Mouse (Mus musculus) forebrain, embryonic 14.5 days (tissue): ENCODE results near the gene Aff4. TPM values are rescaled to one million over a fixed set of nuclear protein-coding genes. Genes with fewer than 3 reads are reported as not detected.
"Not testable (repeated sequence)": the region's sequence is repeated elsewhere in the genome, so short reads cannot be mapped to it uniquely, and the experiment has no call there.

Experiments used
- ATAC-seq: fragments of 200-750 bp; cut with Nextera tagmentation; 2 replicates; pipeline ENCODE4 v1.8.0; 2017; ENCODE audit warnings: mild to moderate bottlenecking, moderate library complexity
- DNase-seq: peaks from one replicate; pipeline ENCODE4 v3.0.0-alpha.2; 2015; ENCODE audit warnings: low spot score
- H3K27ac ChIP-seq: fragments of 300-500 bp; sonication (generic); 2 replicates; pipeline ENCODE4 v1.5.1; 2014; ENCODE audit warnings: low read depth, mild to moderate bottlenecking, control low read depth, low read length, moderate library complexity
- H3K27me3 ChIP-seq: fragments of 300-500 bp; sonication (generic); replicated peaks from 2 replicates; pipeline ENCODE4 v1.6.1; 2014; ENCODE audit warnings: low read length, control low read depth, mixed read lengths; ENCODE audit not compliant: control insufficient read depth, insufficient read depth
- H3K36me3 ChIP-seq: fragments of 300-500 bp; sonication (generic); 2 replicates; pipeline ENCODE4 v1.6.1; 2014; ENCODE audit warnings: low read length, control low read depth; ENCODE audit not compliant: control insufficient read depth, insufficient read depth
- H3K4me1 ChIP-seq: fragments of 300-500 bp; sonication (generic); 2 replicates; pipeline ENCODE4 v1.6.1; 2014; ENCODE audit warnings: antibody characterized with exemption, low read length, control low read depth; ENCODE audit not compliant: control insufficient read depth, insufficient read depth
- H3K4me2 ChIP-seq: fragments of 300-500 bp; sonication (generic); 2 replicates; pipeline ENCODE4 v1.6.1; 2014; ENCODE audit warnings: mild to moderate bottlenecking, control low read depth, low read length
- H3K4me3 ChIP-seq: fragments of 300-500 bp; sonication (generic); 2 replicates; pipeline ENCODE4 v1.5.1; 2014; ENCODE audit warnings: low read depth, low read length, control low read depth
- H3K9ac ChIP-seq: fragments of 300-500 bp; sonication (generic); 2 replicates; pipeline ENCODE4 v1.6.1; 2014; ENCODE audit warnings: mild to moderate bottlenecking, low read length, control low read depth, moderate library complexity
- H3K9me3 ChIP-seq: fragments of 300-500 bp; sonication (generic); replicated peaks from 2 replicates; pipeline ENCODE4 v1.6.1; 2016; ENCODE audit warnings: low read length, control low read depth, mixed read lengths; ENCODE audit not compliant: control insufficient read depth
- WGBS: fragments of 180-500 bp; shearing (Covaris S2); extraction: QIAGEN DNeasy Blood & Tissue Kit; methylation state at CpG from one replicate; pipeline ENCODE4 v1.1.7; 2014; 5-methylcytosine and 5-hydroxymethylcytosine counted together
- polyA plus RNA-seq: library from polyadenylated mRNA; unstranded; fragments of >200 nt; fragmentation: Nextera tagmentation; extraction: Ambion mirVana; gene quantifications from 2 replicates; pipeline ENCODE4 v1.2.1, GENCODE M21; 2014

The Aff4 gene
- polyA plus RNA-seq, 1 experiment from 2014 or later, result 69.4 TPM

- Histone ChIP-seq H3K36me3 (peaks cover 92% of the 10 kb centered on the region), H3K4me2 (no peak overlapping the region), H3K27ac (no peak overlapping the region), H3K9me3 (no peaks in the 10 kb centered on the region), H3K4me1 (no peaks in the 10 kb centered on the region), H3K9ac (no peak overlapping the region), H3K4me3 (no peak overlapping the region), H3K27me3 (no peaks in the 10 kb centered on the region)
- no peak for ATAC-seq
- peak; percentile 53 for DNase-seq
Measured at GRCm38 (mm10) chr11:53411738-53412137, 61.1 kb downstream of the Aff4 start.

- Histone ChIP-seq H3K9ac (no peak overlapping the region), H3K4me3 (no peak overlapping the region)
- 97% methylated on average over 4 of the region's 4 CpGs for WGBS
Measured at GRCm38 (mm10) chr11:53413871-53414270, 63.2 kb downstream of the Aff4 start.

GRCm38 (mm10) chr11:53418048-53418447 is 67.4 kb downstream of the Aff4 start:
- DNase-seq (no peak), ATAC-seq (no peak)
- H3K27me3 ChIP-seq, result no peaks in the 10 kb centered on the region
- H3K4me1 ChIP-seq, result no peaks in the 10 kb centered on the region
- H3K27ac ChIP-seq, result no peak overlapping the region
- peaks cover 80% of the 10 kb centered on the region for H3K36me3 ChIP-seq
- H3K9me3 ChIP-seq, result no peaks in the 10 kb centered on the region
- no peak overlapping the region for H3K4me3 ChIP-seq
- no peak overlapping the region for H3K4me2 ChIP-seq
- no peak overlapping the region for H3K9ac ChIP-seq

More at GRCm38 (mm10) chr11:53413871-53414270, 63.2 kb downstream of the Aff4 start:
- no peak for DNase-seq
- H3K4me1 ChIP-seq, result no peaks in the 10 kb centered on the region
- no peak overlapping the region for H3K27ac ChIP-seq
- H3K36me3 ChIP-seq, result peaks cover 96% of the 10 kb centered on the region
- H3K4me2 ChIP-seq, result no peak overlapping the region
- H3K27me3 ChIP-seq, result no peaks in the 10 kb centered on the region
- ATAC-seq, result no peak
- H3K9me3 ChIP-seq, result no peaks in the 10 kb centered on the region

- Histone ChIP-seq H3K27me3 (no peaks in the 10 kb centered on the region), H3K9me3 (no peaks in the 10 kb centered on the region), H3K36me3 (peaks cover 32% of the 10 kb centered on the region), H3K4me2 (no peak within 1 kb of the TSS), H3K9ac (no peak within 1 kb of the TSS), H3K27ac (no peak within 1 kb of the TSS), H3K4me3 (no peak within 1 kb of the TSS), H3K4me1 (no peaks in the 10 kb centered on the region)
- no peak for DNase-seq
- no peak for ATAC-seq
- 91% methylated on average over 4 of the region's 4 CpGs for WGBS
Measured at GRCm38 (mm10) chr11:53423036-53423435, 72.4 kb downstream of the Aff4 start, which contains the start of gene Leap2. Gene Leap2 (minus strand): TSS chr11:53423170.

GRCm38 (mm10) chr11:53424826-53425225 is 74.2 kb downstream of the Aff4 start:
- Histone ChIP-seq H3K27me3 (no peaks in the 10 kb centered on the region), H3K4me1 (peaks cover 2% of the 10 kb centered on the region; the same call in 1 of the 2 replicates), H3K9me3 (no peaks in the 10 kb centered on the region), H3K9ac (no peak overlapping the region), H3K27ac (no peak overlapping the region), H3K4me2 (no peak overlapping the region), H3K36me3 (peaks cover 24% of the 10 kb centered on the region), H3K4me3 (no peak overlapping the region)
- ATAC-seq (no peak), DNase-seq (no peak)
- WGBS, result 83% methylated on average over 2 of the region's 2 CpGs

GRCm38 (mm10) chr11:53425251-53425650 is 74.6 kb downstream of the Aff4 start:
- peaks cover 5% of the 10 kb centered on the region; the same call in 1 of the 2 replicates for H3K4me1 ChIP-seq

GRCm38 (mm10) chr11:53425711-53426255 is 75.2 kb downstream of the Aff4 start:
- Histone ChIP-seq H3K36me3 (peaks cover 18% of the 10 kb centered on the region), H3K9me3 (no peaks in the 10 kb centered on the region), H3K27ac (no peak overlapping the region), H3K27me3 (no peaks in the 10 kb centered on the region), H3K9ac (no peak overlapping the region), H3K4me1 (peaks cover 5% of the 10 kb centered on the region; the same call in 1 of the 2 replicates), H3K4me3 (no peak overlapping the region), H3K4me2 (no peak overlapping the region)
- no peak for ATAC-seq
- WGBS, result 89% methylated on average over 6 of the region's 6 CpGs
- DNase-seq, result no peak

More at GRCm38 (mm10) chr11:53425251-53425650, 74.6 kb downstream of the Aff4 start:
- Histone ChIP-seq H3K27ac (no peak overlapping the region), H3K4me3 (no peak overlapping the region), H3K27me3 (no peaks in the 10 kb centered on the region), H3K4me2 (no peak overlapping the region), H3K9me3 (no peaks in the 10 kb centered on the region), H3K9ac (no peak overlapping the region), H3K36me3 (peaks cover 20% of the 10 kb centered on the region)
- no peak for ATAC-seq
- no peak for DNase-seq
- 88% methylated on average over 3 of the region's 3 CpGs for WGBS

- not testable (repeated sequence) for H3K27me3 ChIP-seq, H3K9me3 ChIP-seq, H3K4me2 ChIP-seq, H3K4me1 ChIP-seq, ATAC-seq, DNase-seq, H3K9ac ChIP-seq, H3K27ac ChIP-seq, H3K4me3 ChIP-seq
- WGBS, result 85% methylated on average over 3 of the region's 3 CpGs
- H3K36me3 ChIP-seq, result peaks cover 11% of the 10 kb centered on the region
Measured at GRCm38 (mm10) chr11:53426914-53427313, 76.3 kb downstream of the Aff4 start.

GRCm38 (mm10) chr11:53427993-53428715 is 77.5 kb downstream of the Aff4 start:
- Histone ChIP-seq H3K4me2 (no peak overlapping the region), H3K36me3 (peaks cover 7% of the 10 kb centered on the region), H3K27ac (no peak overlapping the region), H3K27me3 (no peaks in the 10 kb centered on the region), H3K4me1 (peaks cover 8% of the 10 kb centered on the region; the same call in 1 of the 2 replicates), H3K4me3 (no peak overlapping the region), H3K9me3 (no peaks in the 10 kb centered on the region), H3K9ac (no peak overlapping the region)
- whole genome bisulfite sequencing, result 91% methylated on average over 3 of the region's 3 CpGs
- DNase-seq (no peak), ATAC-seq (no peak)
